Mouse (Mus musculus): ENCODE measurements around the gene Nlgn1. TPM values are rescaled to one million over a fixed set of nuclear protein-coding genes. Genes with fewer than 3 reads are reported as not detected.

Nlgn1 gene
- polyA plus RNA-seq, 1 experiment, result 0.15 TPM

- Histone ChIP-seq H3K4me1 (ENCODE audit: control insufficient read depth, insufficient read depth, low read length) (no peaks in the 10 kb centered on the region), H3K4me3 (replicated peaks; ENCODE audit: extremely low read depth, low read depth, low read length) (no peak overlapping the region)
- 61% methylated on average over 1 of the region's 1 CpGs for WGBS
- TF ChIP-seq CTCF (IDR thresholded peaks at IDR 0.05; ENCODE audit: insufficient read depth, low read length), result no peak
- TF ChIP-seq POLR2A (IDR thresholded peaks at IDR 0.05; ENCODE audit: borderline replicate concordance, extremely low read depth, low read depth, low read length), result no peak
- DNase-seq, result no peak
Measured at GRCm38 (mm10) chr3:26117071-26117470, 215.2 kb downstream of the Nlgn1 start.

DNA sequence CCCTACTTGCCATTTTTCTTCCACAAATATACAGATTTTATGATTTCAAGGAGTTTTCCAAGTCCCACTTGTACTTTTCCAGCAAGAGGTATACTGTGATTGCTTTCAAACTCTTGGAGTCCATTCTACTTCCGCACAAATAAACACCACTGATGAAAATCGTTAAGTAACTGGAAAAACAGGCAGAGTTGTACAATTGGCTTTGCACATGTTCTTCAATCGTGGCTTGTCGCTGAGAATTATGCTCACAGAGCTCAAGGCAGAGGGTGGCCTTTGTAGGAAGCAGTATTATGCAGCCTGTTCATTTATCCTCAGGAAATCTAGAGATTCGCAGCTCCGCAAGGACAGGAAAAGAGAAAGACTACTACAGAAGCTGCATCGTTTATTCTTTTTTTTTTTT lies 225.9 kb downstream of the Nlgn1 start:
- TF ChIP-seq POLR2A (IDR thresholded peaks at IDR 0.05; ENCODE audit: borderline replicate concordance, extremely low read depth, low read depth, low read length) (no peak), CTCF (IDR thresholded peaks at IDR 0.05; ENCODE audit: insufficient read depth, low read length) (no peak)
- 90% methylated on average over 7 of the region's 7 CpGs for WGBS
- H3K4me1 ChIP-seq (ENCODE audit: control insufficient read depth, insufficient read depth, low read length), result no peaks in the 10 kb centered on the region
- no peak overlapping the region for H3K4me3 ChIP-seq (replicated peaks; ENCODE audit: extremely low read depth, low read depth, low read length)
- DNase-seq, result no peak

DNA sequence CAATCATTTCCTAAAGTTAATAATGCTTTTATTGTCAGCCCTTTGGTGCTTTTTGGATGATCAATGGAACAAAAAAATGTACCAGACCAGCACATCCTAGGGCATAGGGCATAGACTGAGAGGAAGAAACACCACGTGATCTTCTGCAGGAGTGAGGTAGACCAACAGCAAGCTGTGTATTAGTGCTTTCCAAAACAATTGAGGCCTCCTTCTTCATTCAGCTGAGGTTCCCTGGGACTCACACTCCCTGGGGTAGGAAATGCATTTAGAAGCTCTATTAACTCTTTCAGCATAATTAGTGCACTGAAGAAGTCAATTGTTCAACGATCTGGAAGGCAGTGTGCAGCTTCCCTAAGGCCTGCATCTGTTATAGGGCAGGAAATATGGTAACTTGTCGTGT lies 226.7 kb downstream of the Nlgn1 start:
- Histone ChIP-seq H3K4me1 (ENCODE audit: control insufficient read depth, insufficient read depth, low read length) (no peaks in the 10 kb centered on the region), H3K4me3 (replicated peaks; ENCODE audit: extremely low read depth, low read depth, low read length) (no peak overlapping the region)
- DNase-seq, result no peak
- WGBS, result 70% methylated on average over 3 of the region's 3 CpGs
- TF ChIP-seq POLR2A (IDR thresholded peaks at IDR 0.05; ENCODE audit: borderline replicate concordance, extremely low read depth, low read depth, low read length) (no peak), CTCF (IDR thresholded peaks at IDR 0.05; ENCODE audit: insufficient read depth, low read length) (no peak)

DNA sequence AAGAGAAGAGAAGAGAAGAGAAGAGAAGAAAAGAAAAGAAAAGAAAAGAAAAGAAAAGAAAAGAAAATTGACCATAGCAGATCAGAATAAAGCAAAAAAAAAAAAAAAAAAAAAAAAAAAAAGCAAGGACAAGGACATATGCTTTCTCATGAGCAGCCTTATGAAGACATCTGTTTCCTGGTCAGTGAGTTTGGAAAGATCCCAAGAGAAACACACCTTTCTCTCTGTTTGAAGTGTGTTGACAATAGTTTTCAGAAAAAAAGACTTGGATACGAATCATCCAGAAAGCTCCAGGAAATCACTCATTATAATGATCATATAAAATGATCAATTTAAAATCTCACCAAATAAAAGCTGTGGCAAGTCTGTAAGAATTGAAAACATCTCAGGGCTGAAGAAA lies 230.0 kb downstream of the Nlgn1 start:
- no peak for DNase-seq
- TF ChIP-seq CTCF (IDR thresholded peaks at IDR 0.05; ENCODE audit: insufficient read depth, low read length) (no peak), POLR2A (IDR thresholded peaks at IDR 0.05; ENCODE audit: borderline replicate concordance, extremely low read depth, low read depth, low read length) (no peak)
- WGBS, result 28% methylated on average over 1 of the region's 1 CpGs
- Histone ChIP-seq H3K4me3 (replicated peaks; ENCODE audit: extremely low read depth, low read depth, low read length) (no peak overlapping the region), H3K4me1 (ENCODE audit: control insufficient read depth, insufficient read depth, low read length) (no peaks in the 10 kb centered on the region)

DNA sequence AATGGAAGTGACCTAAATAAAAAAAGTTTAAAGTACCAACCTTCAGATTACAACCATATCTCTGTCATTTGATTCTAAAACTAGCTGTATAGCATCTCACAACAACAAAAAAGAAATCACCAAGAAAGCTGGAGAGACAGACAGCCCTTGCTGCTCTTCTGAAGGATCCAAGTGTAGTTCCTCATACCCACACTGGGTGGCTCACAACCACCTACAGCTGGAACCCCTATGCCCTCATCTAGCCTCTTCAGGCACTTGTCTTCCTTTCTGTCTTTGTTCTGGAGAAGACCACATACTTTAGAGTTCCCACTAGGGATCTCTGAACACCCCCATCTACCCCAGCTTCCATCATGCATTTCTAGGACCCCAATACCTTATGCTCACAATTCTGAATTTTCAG lies 236.7 kb downstream of the Nlgn1 start:
- TF ChIP-seq CTCF (IDR thresholded peaks at IDR 0.05; ENCODE audit: insufficient read depth, low read length) (no peak), POLR2A (IDR thresholded peaks at IDR 0.05; ENCODE audit: borderline replicate concordance, extremely low read depth, low read depth, low read length) (no peak)
- no peak for DNase-seq
- Histone ChIP-seq H3K4me3 (replicated peaks; ENCODE audit: extremely low read depth, low read depth, low read length) (no peak overlapping the region), H3K4me1 (ENCODE audit: control insufficient read depth, insufficient read depth, low read length) (no peaks in the 10 kb centered on the region)

DNA sequence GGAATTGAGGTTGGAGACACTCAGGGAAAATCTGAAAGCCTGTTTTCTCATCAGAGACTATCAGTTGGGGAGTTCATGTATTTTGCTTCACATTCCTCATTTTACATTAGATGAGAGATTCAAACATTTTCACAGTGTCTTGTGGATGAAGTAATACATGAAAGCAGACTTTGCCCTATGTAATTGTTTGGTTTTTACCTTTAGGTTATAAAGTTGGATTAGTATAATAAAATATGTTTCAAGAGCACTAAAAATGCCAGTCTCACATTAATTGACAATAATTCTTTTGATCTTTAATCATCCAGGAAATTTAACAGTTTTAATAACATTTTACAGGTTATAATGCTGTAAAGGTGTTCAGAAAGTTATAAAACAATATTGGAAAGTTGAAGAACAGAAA lies 262.9 kb downstream of the Nlgn1 start:
- H3K4me1 ChIP-seq (ENCODE audit: control insufficient read depth, insufficient read depth, low read length), result no peaks in the 10 kb centered on the region
- TF ChIP-seq POLR2A (IDR thresholded peaks at IDR 0.05; ENCODE audit: borderline replicate concordance, extremely low read depth, low read depth, low read length) (no peak), CTCF (IDR thresholded peaks at IDR 0.05; ENCODE audit: insufficient read depth, low read length) (no peak)
- no peak overlapping the region for H3K4me3 ChIP-seq (replicated peaks; ENCODE audit: extremely low read depth, low read depth, low read length)
- no peak for DNase-seq

DNA sequence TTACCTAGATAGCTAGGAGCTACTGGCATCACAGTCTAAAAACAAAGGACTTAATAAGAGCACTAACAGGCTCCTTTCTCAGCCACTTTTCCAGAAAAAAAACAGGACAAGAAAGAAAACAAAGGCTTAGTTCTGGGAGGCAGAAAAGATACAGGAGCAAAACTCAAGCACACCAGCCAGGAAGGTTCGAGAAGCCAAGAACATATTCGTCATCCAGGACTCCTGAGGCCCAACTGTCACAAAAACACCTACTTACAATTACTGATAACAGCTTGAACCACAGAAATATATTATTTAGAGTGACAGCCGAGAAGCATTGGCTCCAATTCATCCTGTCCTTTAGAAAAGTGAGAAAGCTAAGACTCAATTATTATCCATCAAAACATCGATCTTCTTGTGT lies 281.5 kb downstream of the Nlgn1 start:
- 55% methylated on average over 4 of the region's 4 CpGs for WGBS
- TF ChIP-seq POLR2A (IDR thresholded peaks at IDR 0.05; ENCODE audit: borderline replicate concordance, extremely low read depth, low read depth, low read length) (no peak), CTCF (IDR thresholded peaks at IDR 0.05; ENCODE audit: insufficient read depth, low read length) (no peak)
- no peaks in the 10 kb centered on the region for H3K4me1 ChIP-seq (ENCODE audit: control insufficient read depth, insufficient read depth, low read length)
- DNase-seq, result no peak
- H3K4me3 ChIP-seq (replicated peaks; ENCODE audit: extremely low read depth, low read depth, low read length), result no peak overlapping the region

- no peak for TF ChIP-seq POLR2A (IDR thresholded peaks at IDR 0.05; ENCODE audit: borderline replicate concordance, extremely low read depth, low read depth, low read length)
- no peak for TF ChIP-seq CTCF (IDR thresholded peaks at IDR 0.05; ENCODE audit: insufficient read depth, low read length)
- Histone ChIP-seq H3K4me1 (ENCODE audit: control insufficient read depth, insufficient read depth, low read length) (no peaks in the 10 kb centered on the region), H3K4me3 (replicated peaks; ENCODE audit: extremely low read depth, low read depth, low read length) (no peak overlapping the region)
- WGBS, result 56% methylated on average over 2 of the region's 2 CpGs
- DNase-seq, result no peak
Measured at GRCm38 (mm10) chr3:26042966-26043365, 289.3 kb downstream of the Nlgn1 start.

DNA sequence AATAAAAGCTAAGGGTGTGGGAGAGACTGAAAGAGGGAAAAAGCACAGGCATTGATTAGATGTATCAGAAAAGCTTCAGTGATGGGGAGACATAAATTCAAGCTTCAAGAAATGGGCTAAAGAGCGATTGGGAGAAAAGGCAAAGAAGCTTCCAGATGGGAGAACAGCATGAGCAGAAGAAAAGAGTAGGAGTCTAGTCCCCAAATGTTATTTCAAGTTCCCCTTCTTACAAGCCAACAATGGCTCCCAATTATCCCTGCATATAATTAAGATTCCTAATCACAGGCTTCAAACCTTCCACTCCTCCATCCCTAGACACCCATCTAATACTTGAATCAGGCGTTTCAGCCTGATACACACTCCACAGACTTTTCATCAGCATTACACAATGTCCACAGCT lies 292.6 kb downstream of the Nlgn1 start:
- H3K4me1 ChIP-seq (ENCODE audit: control insufficient read depth, insufficient read depth, low read length), result no peaks in the 10 kb centered on the region
- DNase-seq, result no peak
- H3K4me3 ChIP-seq (replicated peaks; ENCODE audit: extremely low read depth, low read depth, low read length), result no peak overlapping the region
- WGBS, result 66% methylated on average over 2 of the region's 2 CpGs
- no peak for TF ChIP-seq CTCF (IDR thresholded peaks at IDR 0.05; ENCODE audit: insufficient read depth, low read length)
- no peak for TF ChIP-seq POLR2A (IDR thresholded peaks at IDR 0.05; ENCODE audit: borderline replicate concordance, extremely low read depth, low read depth, low read length)

DNA sequence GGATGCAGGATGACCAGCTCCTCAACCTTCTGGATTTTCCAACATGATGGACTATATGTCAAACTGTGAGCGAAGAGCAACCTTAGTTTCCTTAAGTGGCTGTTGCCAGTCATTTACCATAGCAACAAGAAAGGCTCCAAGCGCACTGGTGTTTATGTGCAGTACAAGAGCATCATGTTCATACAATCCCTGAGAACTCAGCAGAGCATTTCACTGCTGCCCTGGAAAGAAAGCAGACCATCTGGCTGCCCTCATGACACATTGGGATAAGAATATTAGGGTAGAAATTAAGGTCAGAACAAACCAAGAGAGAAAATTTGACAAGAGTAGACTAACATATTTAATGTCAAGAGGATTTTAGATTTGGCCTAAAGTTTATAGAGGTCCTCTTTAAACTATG lies 306.2 kb downstream of the Nlgn1 start:
- no peaks in the 10 kb centered on the region for H3K4me1 ChIP-seq (ENCODE audit: control insufficient read depth, insufficient read depth, low read length)
- WGBS, result 82% methylated on average over 2 of the region's 2 CpGs
- no peak overlapping the region for H3K4me3 ChIP-seq (replicated peaks; ENCODE audit: extremely low read depth, low read depth, low read length)
- TF ChIP-seq CTCF (IDR thresholded peaks at IDR 0.05; ENCODE audit: insufficient read depth, low read length), result no peak
- no peak for TF ChIP-seq POLR2A (IDR thresholded peaks at IDR 0.05; ENCODE audit: borderline replicate concordance, extremely low read depth, low read depth, low read length)
- no peak for DNase-seq

DNA sequence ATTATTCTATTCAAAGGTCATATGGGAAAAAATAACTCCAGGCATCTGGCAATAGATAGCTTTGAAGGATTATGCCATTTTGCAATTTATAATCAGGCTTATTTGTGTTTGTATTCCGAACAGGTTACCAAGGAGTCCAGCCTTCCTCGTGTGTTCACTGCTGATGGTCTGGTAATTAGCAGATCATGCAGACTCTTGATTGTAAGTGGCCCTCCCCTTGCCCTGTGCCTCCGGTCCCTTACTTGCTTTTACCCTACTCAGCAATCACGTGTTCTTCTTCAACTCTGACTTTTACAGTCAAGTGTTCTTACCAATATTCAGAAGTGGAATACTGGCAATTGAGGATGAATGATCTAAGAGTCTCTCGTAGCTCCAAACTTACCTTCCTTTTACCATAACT lies 309.0 kb downstream of the Nlgn1 start:
- no peaks in the 10 kb centered on the region for H3K4me1 ChIP-seq (ENCODE audit: control insufficient read depth, insufficient read depth, low read length)
- TF ChIP-seq CTCF (IDR thresholded peaks at IDR 0.05; ENCODE audit: insufficient read depth, low read length) (no peak), POLR2A (IDR thresholded peaks at IDR 0.05; ENCODE audit: borderline replicate concordance, extremely low read depth, low read depth, low read length) (no peak)
- no peak overlapping the region for H3K4me3 ChIP-seq (replicated peaks; ENCODE audit: extremely low read depth, low read depth, low read length)
- DNase-seq, result no peak
- 48% methylated on average over 5 of the region's 5 CpGs for WGBS
